Mouse (Mus musculus): ENCODE data around the gene Irs1. TPM values are rescaled to one million over a fixed set of nuclear protein-coding genes. Genes with fewer than 3 reads are reported as not detected.

Irs1 gene
- polyA plus RNA-seq, 1 experiment from 2014 or later = 6.3 TPM

GRCm38 (mm10) chr1:82286190-82287051, 4.8 kb downstream of the Irs1 start:
- H3K4me1 ChIP-seq (ENCODE audit: control insufficient read depth, insufficient read depth, low read length) = peaks cover 33% of the 10 kb centered on the region
- H3K4me3 ChIP-seq (ENCODE audit: low read depth, low read length) = peak overlapping the region; percentile 74
- peaks cover 7% of the 10 kb centered on the region; the same call in 1 of the 2 replicates for H3K36me3 ChIP-seq (ENCODE audit: control insufficient read depth, insufficient read depth, low read length)
- DNase-seq (ENCODE audit: low spot score) = no peak
- no peaks in the 10 kb centered on the region for H3K9me3 ChIP-seq (replicated peaks; ENCODE audit: control insufficient read depth, low read length)
- H3K27me3 ChIP-seq (replicated peaks; ENCODE audit: control insufficient read depth, insufficient read depth, low read length) = no peaks in the 10 kb centered on the region
- H3K27ac ChIP-seq (ENCODE audit: low read depth, low read length) = peak overlapping the region; percentile 58
- peak overlapping the region; percentile 67 for H3K9ac ChIP-seq (ENCODE audit: low read length)
- no peak for ATAC-seq
- 11% methylated on average over 15 of the region's 15 CpGs for WGBS
- peak overlapping the region; percentile 88 for H3K4me2 ChIP-seq (ENCODE audit: low read length)

GRCm38 (mm10) chr1:82285461-82286189, 5.6 kb downstream of the Irs1 start:
- Histone ChIP-seq H3K4me2 (ENCODE audit: low read length) (peak overlapping the region; percentile 88), H3K4me1 (ENCODE audit: control insufficient read depth, insufficient read depth, low read length) (peaks cover 33% of the 10 kb centered on the region), H3K36me3 (ENCODE audit: control insufficient read depth, insufficient read depth, low read length) (peaks cover 7% of the 10 kb centered on the region; the same call in 1 of the 2 replicates), H3K9ac (ENCODE audit: low read length) (peak overlapping the region; percentile 67), H3K27me3 (replicated peaks; ENCODE audit: control insufficient read depth, insufficient read depth, low read length) (no peaks in the 10 kb centered on the region), H3K9me3 (replicated peaks; ENCODE audit: control insufficient read depth, low read length) (no peaks in the 10 kb centered on the region), H3K4me3 (ENCODE audit: low read depth, low read length) (peak overlapping the region; percentile 74), H3K27ac (ENCODE audit: low read depth, low read length) (peak overlapping the region; percentile 58; the same call in 1 of the 2 replicates)
- 3% methylated on average over 5 of the region's 5 CpGs for WGBS
- DNase-seq (ENCODE audit: low spot score) (no peak), ATAC-seq (no peak)

- no peak for DNase-seq (ENCODE audit: low spot score)
- no peak for ATAC-seq
- WGBS = 9% methylated on average over 4 of the region's 4 CpGs
Measured at GRCm38 (mm10) chr1:82284403-82284802, 6.8 kb downstream of the Irs1 start.

GRCm38 (mm10) chr1:82283901-82284301, 7.3 kb downstream of the Irs1 start:
- peaks cover 25% of the 10 kb centered on the region for H3K4me1 ChIP-seq (ENCODE audit: control insufficient read depth, insufficient read depth, low read length)
- H3K4me3 ChIP-seq (ENCODE audit: low read depth, low read length) = peak overlapping the region; percentile 74
- peaks cover 11% of the 10 kb centered on the region; the same call in 1 of the 2 replicates for H3K36me3 ChIP-seq (ENCODE audit: control insufficient read depth, insufficient read depth, low read length)
- DNase-seq (ENCODE audit: low spot score) (peak; percentile 67), ATAC-seq (peak; percentile 16; the same call in 1 of the 2 replicates)
- peak overlapping the region; percentile 96 for H3K27ac ChIP-seq (ENCODE audit: low read depth, low read length)
- peak overlapping the region; percentile 82 for H3K9ac ChIP-seq (ENCODE audit: low read length)
- H3K27me3 ChIP-seq (replicated peaks; ENCODE audit: control insufficient read depth, insufficient read depth, low read length) = no peaks in the 10 kb centered on the region
- no peaks in the 10 kb centered on the region for H3K9me3 ChIP-seq (replicated peaks; ENCODE audit: control insufficient read depth, low read length)
- 0% methylated on average over 1 of the region's 1 CpGs for WGBS
- peak overlapping the region; percentile 88 for H3K4me2 ChIP-seq (ENCODE audit: low read length)

More at GRCm38 (mm10) chr1:82284403-82284802, 6.8 kb downstream of the Irs1 start:
- no peaks in the 10 kb centered on the region for H3K9me3 ChIP-seq (replicated peaks; ENCODE audit: control insufficient read depth, low read length)
- H3K4me3 ChIP-seq (ENCODE audit: low read depth, low read length) = peak overlapping the region; percentile 74
- no peaks in the 10 kb centered on the region for H3K27me3 ChIP-seq (replicated peaks; ENCODE audit: control insufficient read depth, insufficient read depth, low read length)
- peak overlapping the region; percentile 88 for H3K4me2 ChIP-seq (ENCODE audit: low read length)
- H3K27ac ChIP-seq (ENCODE audit: low read depth, low read length) = peak overlapping the region; percentile 96
- peaks cover 30% of the 10 kb centered on the region for H3K4me1 ChIP-seq (ENCODE audit: control insufficient read depth, insufficient read depth, low read length)
- H3K9ac ChIP-seq (ENCODE audit: low read length) = peak overlapping the region; percentile 82
- peaks cover 7% of the 10 kb centered on the region; the same call in 1 of the 2 replicates for H3K36me3 ChIP-seq (ENCODE audit: control insufficient read depth, insufficient read depth, low read length)

GRCm38 (mm10) chr1:82282992-82283611, 8.1 kb downstream of the Irs1 start:
- DNase-seq (ENCODE audit: low spot score) (peak; percentile 97), ATAC-seq (peak; percentile 99)
- Histone ChIP-seq H3K27ac (ENCODE audit: low read depth, low read length) (peak overlapping the region; percentile 96), H3K4me3 (ENCODE audit: low read depth, low read length) (peak overlapping the region; percentile 74), H3K4me1 (ENCODE audit: control insufficient read depth, insufficient read depth, low read length) (peaks cover 24% of the 10 kb centered on the region), H3K36me3 (ENCODE audit: control insufficient read depth, insufficient read depth, low read length) (peaks cover 11% of the 10 kb centered on the region; the same call in 1 of the 2 replicates), H3K9ac (ENCODE audit: low read length) (peak overlapping the region; percentile 82), H3K27me3 (replicated peaks; ENCODE audit: control insufficient read depth, insufficient read depth, low read length) (no peaks in the 10 kb centered on the region), H3K4me2 (ENCODE audit: low read length) (peak overlapping the region; percentile 88), H3K9me3 (replicated peaks; ENCODE audit: control insufficient read depth, low read length) (no peaks in the 10 kb centered on the region)
- 2% methylated on average over 35 of the region's 35 CpGs for WGBS

- no peak overlapping the region for H3K4me3 ChIP-seq (ENCODE audit: low read depth, low read length)
- 80% methylated on average over 6 of the region's 6 CpGs for WGBS
- no peak overlapping the region for H3K27ac ChIP-seq (ENCODE audit: low read depth, low read length)
- H3K9me3 ChIP-seq (replicated peaks; ENCODE audit: control insufficient read depth, low read length) = no peaks in the 10 kb centered on the region
- H3K36me3 ChIP-seq (ENCODE audit: control insufficient read depth, insufficient read depth, low read length) = peaks cover 11% of the 10 kb centered on the region
- no peak overlapping the region for H3K4me2 ChIP-seq (ENCODE audit: low read length)
- H3K4me1 ChIP-seq (ENCODE audit: control insufficient read depth, insufficient read depth, low read length) = peaks cover 14% of the 10 kb centered on the region
- no peak for ATAC-seq
- no peak overlapping the region for H3K9ac ChIP-seq (ENCODE audit: low read length)
- no peaks in the 10 kb centered on the region for H3K27me3 ChIP-seq (replicated peaks; ENCODE audit: control insufficient read depth, insufficient read depth, low read length)
- DNase-seq (ENCODE audit: low spot score) = no peak
Measured at GRCm38 (mm10) chr1:82281823-82282222, 9.4 kb downstream of the Irs1 start.

GRCm38 (mm10) chr1:82279768-82280167, 11.4 kb downstream of the Irs1 start:
- H3K4me2 ChIP-seq (ENCODE audit: low read length) = no peak overlapping the region
- no peak overlapping the region for H3K4me3 ChIP-seq (ENCODE audit: low read depth, low read length)
- no peaks in the 10 kb centered on the region for H3K27me3 ChIP-seq (replicated peaks; ENCODE audit: control insufficient read depth, insufficient read depth, low read length)
- 81% methylated on average over 1 of the region's 1 CpGs for WGBS
- no peaks in the 10 kb centered on the region for H3K9me3 ChIP-seq (replicated peaks; ENCODE audit: control insufficient read depth, low read length)
- no peak for ATAC-seq
- H3K9ac ChIP-seq (ENCODE audit: low read length) = no peak overlapping the region
- H3K27ac ChIP-seq (ENCODE audit: low read depth, low read length) = no peak overlapping the region
- DNase-seq (ENCODE audit: low spot score) = no peak
- peaks cover 14% of the 10 kb centered on the region for H3K4me1 ChIP-seq (ENCODE audit: control insufficient read depth, insufficient read depth, low read length)
- H3K36me3 ChIP-seq (ENCODE audit: control insufficient read depth, insufficient read depth, low read length) = peaks cover 20% of the 10 kb centered on the region

GRCm38 (mm10) chr1:82274361-82274760, 16.9 kb downstream of the Irs1 start:
- H3K9me3 ChIP-seq (replicated peaks; ENCODE audit: control insufficient read depth, low read length) = no peaks in the 10 kb centered on the region
- no peak for ATAC-seq
- no peak overlapping the region for H3K9ac ChIP-seq (ENCODE audit: low read length)
- peaks cover 7% of the 10 kb centered on the region for H3K4me1 ChIP-seq (ENCODE audit: control insufficient read depth, insufficient read depth, low read length)
- H3K36me3 ChIP-seq (ENCODE audit: control insufficient read depth, insufficient read depth, low read length) = peaks cover 26% of the 10 kb centered on the region
- 25% methylated on average over 1 of the region's 1 CpGs for WGBS
- no peak overlapping the region for H3K4me3 ChIP-seq (ENCODE audit: low read depth, low read length)
- no peak overlapping the region for H3K4me2 ChIP-seq (ENCODE audit: low read length)
- H3K27me3 ChIP-seq (replicated peaks; ENCODE audit: control insufficient read depth, insufficient read depth, low read length) = no peaks in the 10 kb centered on the region
- DNase-seq (ENCODE audit: low spot score) = no peak
- H3K27ac ChIP-seq (ENCODE audit: low read depth, low read length) = no peak overlapping the region

All from forebrain, embryonic 14.5 days (tissue).